Mouse (Mus musculus): ENCODE data around the gene Mb.

The Mb gene

DNA sequence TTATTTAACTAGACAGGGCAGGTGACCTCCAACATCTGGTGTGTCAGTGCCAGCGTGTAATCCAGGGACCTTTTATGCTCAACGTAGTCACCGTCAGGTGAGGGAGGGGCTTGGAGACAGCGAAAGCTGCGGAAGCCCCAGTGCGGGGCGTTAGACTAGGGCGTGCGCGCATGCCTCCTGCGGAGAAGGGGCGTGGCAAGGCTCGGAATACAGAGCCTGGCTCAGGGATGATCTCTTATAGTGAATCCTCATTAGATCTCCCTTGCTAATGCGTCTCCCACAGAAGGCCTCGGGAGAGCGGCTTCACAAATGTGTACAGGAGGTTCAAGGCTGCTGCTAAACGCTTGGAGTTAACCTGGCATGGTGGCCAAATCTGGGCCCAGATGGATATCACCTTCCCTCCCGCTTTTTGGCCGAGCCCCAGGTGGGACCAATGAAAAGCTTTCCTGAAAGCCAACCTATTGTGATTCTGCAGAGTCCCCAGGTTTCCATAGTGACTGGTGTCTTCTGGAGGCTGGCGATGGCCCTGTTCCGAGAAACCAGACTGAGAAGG is 62.9 kb downstream of the Mb start:
- peak; percentile 53 to 66 for DNase-seq (ENCODE audit: inconsistent age in 2 of 2, low spot score in 1 of 2)

- no peak for DNase-seq (ENCODE audit: inconsistent age in 2 of 2, low spot score in 1 of 2)
These were observed 63.3 kb downstream of the Mb start for GRCm38 (mm10) chr15:76987137-76987536.

- DNase-seq (ENCODE audit: inconsistent age in 2 of 2, low spot score in 1 of 2), result peak in 1 of 2 experiments; percentile 58
These were observed 67.7 kb downstream of the Mb start for GRCm38 (mm10) chr15:76982745-76983144.

- peak; percentile 42 to 81 for DNase-seq (ENCODE audit: inconsistent age in 2 of 2, low spot score in 1 of 2)
These were observed 70.7 kb downstream of the Mb start for GRCm38 (mm10) chr15:76979799-76980198.

DNA sequence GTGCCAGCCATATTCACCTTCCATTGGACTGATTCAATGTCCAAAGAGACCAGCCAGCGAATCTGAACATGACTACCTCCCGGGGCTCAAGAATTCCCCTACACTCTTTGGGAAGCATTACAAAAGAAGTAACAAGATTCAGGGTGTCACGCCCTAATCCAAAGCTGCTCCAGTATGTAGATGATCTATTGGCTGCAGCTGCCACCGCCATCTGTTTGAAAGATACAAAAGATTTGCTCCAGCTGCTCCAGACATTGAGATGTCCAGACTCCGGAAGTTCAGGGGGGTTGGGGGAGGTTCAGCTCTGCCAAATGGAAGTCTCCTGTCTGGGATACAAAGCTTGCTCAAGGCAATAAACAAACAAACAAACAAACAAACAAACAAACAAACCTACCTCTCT is 73.9 kb downstream of the Mb start:
- DNase-seq (ENCODE audit: inconsistent age in 2 of 2, low spot score in 1 of 2), result no peak

GRCm38 (mm10) chr15:76973855-76974651 is 76.4 kb downstream of the Mb start:
- peak; percentile 77 to 95 for DNase-seq (ENCODE audit: inconsistent age in 2 of 2, low spot score in 1 of 2)

DNA sequence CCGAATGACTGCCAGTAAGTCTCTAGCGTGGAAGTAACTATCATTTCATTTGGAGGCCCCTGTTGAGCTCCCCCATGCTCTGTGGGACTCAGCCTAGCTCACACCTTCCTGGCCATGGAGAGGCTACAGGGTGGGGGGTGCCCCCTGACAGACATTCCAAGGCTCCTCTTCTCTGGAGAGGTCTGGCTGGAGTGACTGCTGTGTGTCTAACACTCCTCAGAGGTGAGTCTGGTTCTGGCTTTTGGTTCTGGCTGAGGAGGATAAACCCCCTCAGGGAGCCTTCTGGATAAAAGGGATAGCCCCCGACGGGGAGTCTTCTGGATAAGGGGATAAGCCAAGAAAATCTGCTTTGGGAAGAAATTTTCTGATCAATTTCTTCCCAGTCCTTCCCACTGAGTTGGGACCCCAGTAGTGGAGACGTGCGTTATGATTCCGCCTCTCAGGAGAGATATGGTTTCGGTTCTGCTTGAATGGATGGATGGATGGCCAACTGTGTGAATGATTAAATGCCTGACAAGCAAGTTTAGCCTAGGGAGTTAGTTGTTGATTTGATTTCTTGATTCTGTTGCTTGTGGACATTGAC is 77.1 kb downstream of the Mb start:
- no peak for DNase-seq (ENCODE audit: inconsistent age in 2 of 2, low spot score in 1 of 2)

- DNase-seq (ENCODE audit: inconsistent age in 2 of 2, low spot score in 1 of 2), result no peak
These were observed 77.8 kb downstream of the Mb start for GRCm38 (mm10) chr15:76972661-76973060.

Measured in adrenal gland, adult (tissue).